Mouse (Mus musculus): ENCODE results near the gene H2-M10.6. TPM values are rescaled to one million over a fixed set of nuclear protein-coding genes. Genes with fewer than 3 reads are reported as not detected.

Gene H2-M10.6
- polyA plus RNA-seq (2012; rRNA removed), result not detected in 2 replicates

GRCm38 (mm10) chr17:36811871-36812270 is at the start of gene H2-M10.6:
H2-M10.6 (plus strand) TSS chr17:36812171.

GRCm38 (mm10) chr17:36772610-36773009 is 39.4 kb upstream of the H2-M10.6 start, which contains the start of gene H2-M10.5:
H2-M10.5 (plus strand) TSS chr17:36772910.

GRCm38 (mm10) chr17:36836874-36837647 is 25.1 kb downstream of the H2-M10.6 start, which contains the start of gene Trim26:
Trim26 (plus strand) TSS chr17:36837134.

Other genes starting within 250 kb of the H2-M10.6 start
- gene H2-M9, start 169.5 kb upstream of the H2-M10.6 start, polyA plus RNA-seq (2012; rRNA removed), result not detected in 2 replicates
- gene H2-M1, start 140.0 kb upstream of the H2-M10.6 start, polyA plus RNA-seq (2012; rRNA removed), result not detected in 2 replicates
- not detected in 2 replicates for gene H2-M10.5, start 39.3 kb upstream of the H2-M10.6 start, polyA plus RNA-seq (2012; rRNA removed)
- gene Trim26, start 25.0 kb downstream of the H2-M10.6 start, polyA plus RNA-seq (2012; rRNA removed), result 9.8 and 11.9 TPM in 2 replicates
- 0.23 and 0.24 TPM in 2 replicates for gene Trim15, start 55.0 kb downstream of the H2-M10.6 start, polyA plus RNA-seq (2012; rRNA removed)
- not detected in 2 replicates for gene Trim10, start 57.4 kb downstream of the H2-M10.6 start, polyA plus RNA-seq (2012; rRNA removed)
- 0.14 and 0.38 TPM in 2 replicates for gene Trim40, start 78.0 kb downstream of the H2-M10.6 start, polyA plus RNA-seq (2012; rRNA removed)
- not detected in 2 replicates for gene Trim31, start 85.9 kb downstream of the H2-M10.6 start, polyA plus RNA-seq (2012; rRNA removed)
- 13.0 and 39.4 TPM in 2 replicates for gene Rnf39, start 130.7 kb downstream of the H2-M10.6 start, polyA plus RNA-seq (2012; rRNA removed)
- 13.9 and 20.2 TPM in 2 replicates for gene Ppp1r11, start 139.6 kb downstream of the H2-M10.6 start, polyA plus RNA-seq (2012; rRNA removed)
- gene Znrd1, start 146.4 kb downstream of the H2-M10.6 start, polyA plus RNA-seq (2012; rRNA removed), result 10.5 and 15.2 TPM in 2 replicates
- gene Znrd1as, start 146.4 kb downstream of the H2-M10.6 start, polyA plus RNA-seq (2012; rRNA removed), result 0.34 TPM in 1 of 2 replicates, not detected in the other
- not detected in 2 replicates for gene 2410137M14Rik, start 169.1 kb downstream of the H2-M10.6 start, polyA plus RNA-seq (2012; rRNA removed)
- 0.10 TPM in 1 of 2 replicates, not detected in the other for gene H2-M5, start 177.4 kb downstream of the H2-M10.6 start, polyA plus RNA-seq (2012; rRNA removed)
- 0.31 and 0.65 TPM in 2 replicates for gene Zfp57, start 189.0 kb downstream of the H2-M10.6 start, polyA plus RNA-seq (2012; rRNA removed)
- not detected in 2 replicates for gene Mog, start 211.2 kb downstream of the H2-M10.6 start, polyA plus RNA-seq (2012; rRNA removed)
- 8.1 and 12.3 TPM in 2 replicates for gene Gabbr1, start 233.8 kb downstream of the H2-M10.6 start, polyA plus RNA-seq (2012; rRNA removed)

All from stomach, adult 2 months (tissue).